Mouse (Mus musculus): ENCODE measurements around the gene Ska3.

The Ska3 gene

GRCm38 (mm10) chr14:57825788-57826751 is at the start of gene Ska3, which contains the start of gene Mrpl57:
Gene Ska3, minus strand, starts transcription at chr14:57826185.
Gene Mrpl57, plus strand, starts transcription at chr14:57826234.
- TF ChIP-seq GATA4 (IDR thresholded peaks at IDR 0.05; ENCODE audit: insufficient replicate concordance, low read length), result peak; percentile 14; the same call in 1 of the 2 replicates

- no peak for TF ChIP-seq GATA4 (IDR thresholded peaks at IDR 0.05; ENCODE audit: insufficient replicate concordance, low read length)
These were observed 40.8 kb upstream of the Ska3 start for GRCm38 (mm10) chr14:57866676-57867276.

GRCm38 (mm10) chr14:57865256-57865655 is 39.3 kb upstream of the Ska3 start:
- no peak for TF ChIP-seq GATA4 (IDR thresholded peaks at IDR 0.05; ENCODE audit: insufficient replicate concordance, low read length)

- no peak for TF ChIP-seq GATA4 (IDR thresholded peaks at IDR 0.05; ENCODE audit: insufficient replicate concordance, low read length)
These were observed 37.1 kb upstream of the Ska3 start for GRCm38 (mm10) chr14:57863129-57863528.

- TF ChIP-seq GATA4 (IDR thresholded peaks at IDR 0.05; ENCODE audit: insufficient replicate concordance, low read length), result no peak
These were observed 36.0 kb upstream of the Ska3 start for GRCm38 (mm10) chr14:57861987-57862412.

GRCm38 (mm10) chr14:57859520-57859919 is 33.5 kb upstream of the Ska3 start:
- no peak for TF ChIP-seq GATA4 (IDR thresholded peaks at IDR 0.05; ENCODE audit: insufficient replicate concordance, low read length)

- no peak for TF ChIP-seq GATA4 (IDR thresholded peaks at IDR 0.05; ENCODE audit: insufficient replicate concordance, low read length)
These were observed 32.6 kb upstream of the Ska3 start for GRCm38 (mm10) chr14:57858601-57859000.

GRCm38 (mm10) chr14:57852961-57853360 is 27.0 kb upstream of the Ska3 start:
- no peak for TF ChIP-seq GATA4 (IDR thresholded peaks at IDR 0.05; ENCODE audit: insufficient replicate concordance, low read length)

- TF ChIP-seq GATA4 (IDR thresholded peaks at IDR 0.05; ENCODE audit: insufficient replicate concordance, low read length), result no peak
These were observed 24.3 kb upstream of the Ska3 start for GRCm38 (mm10) chr14:57850330-57850729.

GRCm38 (mm10) chr14:57848646-57849045 is 22.7 kb upstream of the Ska3 start:
- no peak for TF ChIP-seq GATA4 (IDR thresholded peaks at IDR 0.05; ENCODE audit: insufficient replicate concordance, low read length)

- TF ChIP-seq GATA4 (IDR thresholded peaks at IDR 0.05; ENCODE audit: insufficient replicate concordance, low read length), result no peak
These were observed 18.6 kb upstream of the Ska3 start for GRCm38 (mm10) chr14:57844535-57844934.

GRCm38 (mm10) chr14:57835157-57835556 is 9.2 kb upstream of the Ska3 start:
- no peak for TF ChIP-seq GATA4 (IDR thresholded peaks at IDR 0.05; ENCODE audit: insufficient replicate concordance, low read length)

GRCm38 (mm10) chr14:57833526-57833925 is 7.5 kb upstream of the Ska3 start:
- no peak for TF ChIP-seq GATA4 (IDR thresholded peaks at IDR 0.05; ENCODE audit: insufficient replicate concordance, low read length)

- no peak for TF ChIP-seq GATA4 (IDR thresholded peaks at IDR 0.05; ENCODE audit: insufficient replicate concordance, low read length)
These were observed 1.3 kb upstream of the Ska3 start for GRCm38 (mm10) chr14:57827284-57827683.

- no peak for TF ChIP-seq GATA4 (IDR thresholded peaks at IDR 0.05; ENCODE audit: insufficient replicate concordance, low read length)
These were observed 5.1 kb downstream of the Ska3 start for GRCm38 (mm10) chr14:57820839-57821238.

GRCm38 (mm10) chr14:57811844-57812243 is 14.1 kb downstream of the Ska3 start:
- no peak for TF ChIP-seq GATA4 (IDR thresholded peaks at IDR 0.05; ENCODE audit: insufficient replicate concordance, low read length)
